Mouse (Mus musculus) liver, embryonic 16.5 days (tissue): Measurements from ENCODE around the gene Sp8. TPM values are rescaled to one million over a fixed set of nuclear protein-coding genes. Genes with fewer than 3 reads are reported as not detected.

Experiments used
- ATAC-seq: fragments of 200-750 bp; cut with Nextera tagmentation; 2 replicates; pipeline ENCODE4 v1.8.0; 2017; ENCODE audit warnings: low read depth, mild to moderate bottlenecking, moderate number of reproducible peaks, moderate library complexity
- H3K27ac ChIP-seq: fragments of 300-500 bp; sonication (generic); 2 replicates; pipeline ENCODE4 v1.5.1; 2014; ENCODE audit warnings: mild to moderate bottlenecking, low read length
- H3K27me3 ChIP-seq: fragments of 300-500 bp; sonication (generic); 2 replicates; pipeline ENCODE4 v1.6.1; 2014; ENCODE audit warnings: low read depth, low read length, mixed read lengths; ENCODE audit not compliant: control insufficient read depth, insufficient read depth
- H3K36me3 ChIP-seq: fragments of 300-500 bp; sonication (generic); 2 replicates; pipeline ENCODE4 v1.6.1; 2014; ENCODE audit warnings: mild to moderate bottlenecking; ENCODE audit not compliant: control insufficient read depth, insufficient read depth
- H3K4me1 ChIP-seq: fragments of 300-500 bp; sonication (generic); 2 replicates; pipeline ENCODE4 v1.6.1; 2014; ENCODE audit warnings: low read depth, low read length, mixed read lengths; ENCODE audit not compliant: control insufficient read depth
- H3K4me2 ChIP-seq: fragments of 300-500 bp; sonication (generic); 2 replicates; pipeline ENCODE4 v1.6.1; 2014; ENCODE audit warnings: low read depth, low read length, mixed read lengths
- H3K4me3 ChIP-seq: fragments of 300-500 bp; sonication (generic); 2 replicates; pipeline ENCODE4 v1.5.1; 2014; ENCODE audit warnings: low read depth, mild to moderate bottlenecking, low read length
- H3K9ac ChIP-seq: fragments of 300-500 bp; sonication (generic); 2 replicates; pipeline ENCODE4 v1.6.1; 2014; ENCODE audit warnings: low read depth, low read length
- H3K9me3 ChIP-seq: fragments of 300-500 bp; sonication (generic); replicated peaks from 2 replicates; pipeline ENCODE4 v1.6.1; 2016; ENCODE audit warnings: low read length; ENCODE audit not compliant: control insufficient read depth
- WGBS: fragments of 180-500 bp; shearing (Covaris S2); extraction: QIAGEN DNeasy Blood & Tissue Kit; methylation state at CpG from one replicate; pipeline ENCODE4 v1.1.7; 2014; ENCODE audit not compliant: insufficient replicate concordance; 5-methylcytosine and 5-hydroxymethylcytosine counted together
- polyA plus RNA-seq: library from polyadenylated mRNA; unstranded; fragments of >200 nt; fragmentation: Nextera tagmentation; extraction: Ambion mirVana; gene quantifications from 2 replicates; pipeline ENCODE4 v1.2.1, GENCODE M21; 2015

The Sp8 gene
- polyA plus RNA-seq, 1 experiment from 2014 or later: not detected

GRCm38 (mm10) chr12:118840301-118840700, 5.8 kb upstream of the Sp8 start:
- peaks cover 82% of the 10 kb centered on the region for H3K27me3 ChIP-seq
- no peak overlapping the region for H3K4me3 ChIP-seq
- no peak overlapping the region for H3K27ac ChIP-seq
- H3K36me3 ChIP-seq: no peaks in the 10 kb centered on the region
- H3K9ac ChIP-seq: no peak overlapping the region
- H3K9me3 ChIP-seq: no peaks in the 10 kb centered on the region
- no peak for ATAC-seq
- H3K4me1 ChIP-seq: no peaks in the 10 kb centered on the region
- no peak overlapping the region for H3K4me2 ChIP-seq
- 4% methylated on average over 15 of the region's 15 CpGs for WGBS

GRCm38 (mm10) chr12:118840861-118841260, 5.3 kb upstream of the Sp8 start:
- Histone ChIP-seq H3K9me3 (no peaks in the 10 kb centered on the region), H3K4me2 (no peak overlapping the region), H3K9ac (no peak overlapping the region), H3K4me3 (no peak overlapping the region), H3K27ac (no peak overlapping the region), H3K4me1 (no peaks in the 10 kb centered on the region), H3K36me3 (no peaks in the 10 kb centered on the region), H3K27me3 (peaks cover 84% of the 10 kb centered on the region)
- ATAC-seq: no peak
- WGBS: 5% methylated on average over 11 of the region's 12 CpGs

GRCm38 (mm10) chr12:118841381-118841922, 4.7 kb upstream of the Sp8 start:
- Histone ChIP-seq H3K9me3 (no peaks in the 10 kb centered on the region), H3K36me3 (no peaks in the 10 kb centered on the region), H3K4me2 (no peak overlapping the region), H3K27ac (no peak overlapping the region), H3K4me1 (no peaks in the 10 kb centered on the region; the same call in 1 of the 2 replicates), H3K9ac (no peak overlapping the region), H3K27me3 (peaks cover 84% of the 10 kb centered on the region), H3K4me3 (no peak overlapping the region)
- WGBS: 6% methylated on average over 5 of the region's 5 CpGs
- no peak for ATAC-seq

GRCm38 (mm10) chr12:118841971-118842550, 4.1 kb upstream of the Sp8 start:
- no peak overlapping the region for H3K9ac ChIP-seq
- no peaks in the 10 kb centered on the region; the same call in 1 of the 2 replicates for H3K4me1 ChIP-seq
- H3K4me3 ChIP-seq: no peak overlapping the region
- no peak for ATAC-seq
- H3K27ac ChIP-seq: no peak overlapping the region
- H3K27me3 ChIP-seq: peaks cover 84% of the 10 kb centered on the region
- H3K9me3 ChIP-seq: no peaks in the 10 kb centered on the region
- H3K4me2 ChIP-seq: no peak overlapping the region
- WGBS: 9% methylated on average over 6 of the region's 6 CpGs
- no peaks in the 10 kb centered on the region for H3K36me3 ChIP-seq

GRCm38 (mm10) chr12:118842671-118843411, 3.3 kb upstream of the Sp8 start:
- no peaks in the 10 kb centered on the region; the same call in 1 of the 2 replicates for H3K4me1 ChIP-seq
- peaks cover 85% of the 10 kb centered on the region for H3K27me3 ChIP-seq
- H3K9me3 ChIP-seq: no peaks in the 10 kb centered on the region
- H3K9ac ChIP-seq: no peak overlapping the region
- H3K4me2 ChIP-seq: no peak overlapping the region
- no peak overlapping the region for H3K4me3 ChIP-seq
- WGBS: under 1% methylated on average over 33 of the region's 33 CpGs
- no peaks in the 10 kb centered on the region for H3K36me3 ChIP-seq
- no peak overlapping the region for H3K27ac ChIP-seq
- no peak for ATAC-seq

GRCm38 (mm10) chr12:118844111-118844510, 2.0 kb upstream of the Sp8 start:
- ATAC-seq: no peak
- Histone ChIP-seq H3K27me3 (peaks cover 85% of the 10 kb centered on the region), H3K4me2 (no peak overlapping the region), H3K9me3 (no peaks in the 10 kb centered on the region), H3K4me1 (no peaks in the 10 kb centered on the region; the same call in none of the 2 replicates), H3K27ac (no peak overlapping the region), H3K36me3 (no peaks in the 10 kb centered on the region), H3K9ac (no peak overlapping the region), H3K4me3 (no peak overlapping the region)

- H3K9ac ChIP-seq: no peak overlapping the region
- H3K36me3 ChIP-seq: no peaks in the 10 kb centered on the region
- 8% methylated on average over 3 of the region's 3 CpGs for WGBS
- peaks cover 87% of the 10 kb centered on the region for H3K27me3 ChIP-seq
- H3K4me2 ChIP-seq: no peak overlapping the region
- no peaks in the 10 kb centered on the region; the same call in none of the 2 replicates for H3K4me1 ChIP-seq
- H3K4me3 ChIP-seq: no peak overlapping the region
- H3K9me3 ChIP-seq: no peaks in the 10 kb centered on the region
- no peak for ATAC-seq
- H3K27ac ChIP-seq: no peak overlapping the region
These were observed 1.3 kb upstream of the Sp8 start for GRCm38 (mm10) chr12:118844841-118845240.

GRCm38 (mm10) chr12:118845351-118845750, 778 bp upstream of the Sp8 start:
- H3K4me3 ChIP-seq: no peak overlapping the region
- no peaks in the 10 kb centered on the region for H3K9me3 ChIP-seq
- peaks cover 87% of the 10 kb centered on the region for H3K27me3 ChIP-seq
- no peak overlapping the region for H3K27ac ChIP-seq
- H3K9ac ChIP-seq: no peak overlapping the region
- 1% methylated on average over 3 of the region's 3 CpGs for WGBS
- no peaks in the 10 kb centered on the region; the same call in none of the 2 replicates for H3K4me1 ChIP-seq
- no peak for ATAC-seq
- H3K4me2 ChIP-seq: no peak overlapping the region
- no peaks in the 10 kb centered on the region for H3K36me3 ChIP-seq
